Comparison of ENCODE assay signal across 8 mouse cellular contexts in the genomic region with DNA sequence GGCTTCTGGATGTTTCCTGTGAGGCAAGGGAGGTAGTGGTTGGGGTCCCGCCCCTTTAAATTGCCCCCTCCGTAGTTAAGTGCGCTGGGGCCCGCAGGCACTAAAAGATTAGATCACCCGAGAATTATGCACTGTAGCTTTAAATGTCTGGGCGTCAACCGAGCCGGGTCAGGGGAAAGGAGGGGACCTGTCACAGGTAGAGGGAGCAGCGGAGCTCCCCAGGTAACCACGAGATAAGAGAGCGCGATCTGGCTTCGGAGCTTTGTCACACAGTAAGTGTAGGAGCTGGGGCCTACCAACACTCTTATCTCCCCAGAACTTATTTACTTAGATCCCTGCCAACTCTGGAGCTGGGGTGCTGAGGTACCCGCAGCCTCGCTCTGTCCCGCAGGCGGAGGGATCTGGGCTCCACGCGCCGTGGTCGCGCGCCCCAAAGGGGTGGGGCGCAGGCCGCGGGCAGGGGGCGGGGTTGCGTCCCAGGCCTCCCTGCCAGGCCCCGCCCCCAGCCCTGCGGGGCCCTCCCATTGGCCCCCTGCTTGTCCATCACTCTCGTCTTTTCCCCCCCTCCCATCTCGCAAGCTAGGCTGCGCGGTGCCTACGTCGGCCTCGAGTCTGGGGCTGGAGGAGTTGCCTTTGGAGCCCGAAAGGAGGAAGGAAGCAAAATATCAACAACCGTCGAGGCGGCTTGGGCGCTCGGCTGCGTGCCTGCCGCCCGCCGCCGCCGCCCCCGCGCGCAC. TPM values are rescaled to one million over a fixed set of nuclear protein-coding genes. Genes with fewer than 3 reads are reported as not detected.
A peak's percentile ranks its signal among the peaks of the same experiment; 100 is the strongest.
DNase-seq lines count a peak whose midpoint lies in the region; ATAC-seq and TF ChIP-seq lines count a peak whose summit lies in the region.

A gene (plus strand): TSS at position 586 of the 737 bp plus-strand sequence.

- H3K36me3 ChIP-seq in C2C12 (ENCODE audit: control insufficient read depth, insufficient read depth) (peaks cover 5% of the 10 kb centered on the region), myocyte (ENCODE audit: control insufficient read depth, insufficient read depth) (no peaks in the 10 kb centered on the region)
- peaks cover 17% of the 10 kb centered on the region for H3K36me3 ChIP-seq in erythroblast, embryonic 14.5 days (ENCODE audit: control insufficient read depth)
- no peaks in the 10 kb centered on the region for H3K36me3 ChIP-seq in heart, embryonic 11.5 days (ENCODE audit: control insufficient read depth, insufficient read depth, low read length)
- H3K36me3 ChIP-seq in kidney, embryonic 16.5 days (ENCODE audit: insufficient read depth, low read length), result no peaks in the 10 kb centered on the region
- H3K36me3 ChIP-seq in liver, adult 2 months (ENCODE audit: control insufficient read depth, insufficient read depth, low read length), result no peaks in the 10 kb centered on the region
- H3K36me3 ChIP-seq in splenic B cell, adult 2 months (ENCODE audit: control insufficient read depth, insufficient read depth, low read length, poor library complexity, severe bottlenecking), result peaks cover 2% of the 10 kb centered on the region; the same call in 1 of the 2 replicates

- H3K27me3 ChIP-seq in C2C12 (ENCODE audit: control insufficient read depth, insufficient read depth, insufficient read length), result no peaks in the 10 kb centered on the region
- H3K27me3 ChIP-seq in erythroblast, embryonic 14.5 days (ENCODE audit: control insufficient read depth), result peaks cover 25% of the 10 kb centered on the region
- H3K27me3 ChIP-seq in heart, embryonic 11.5 days (ENCODE audit: control insufficient read depth, insufficient read depth, low read length), result no peaks in the 10 kb centered on the region
- no peaks in the 10 kb centered on the region for H3K27me3 ChIP-seq in kidney, embryonic 16.5 days (ENCODE audit: insufficient read depth, low read length)
- no peaks in the 10 kb centered on the region for H3K27me3 ChIP-seq in liver, adult 2 months (ENCODE audit: control insufficient read depth, insufficient read depth, low read length)
- H3K27me3 ChIP-seq in myocyte (ENCODE audit: control insufficient read depth, insufficient read depth, insufficient read length), result no peaks in the 10 kb centered on the region
- no peaks in the 10 kb centered on the region for H3K27me3 ChIP-seq in splenic B cell, adult 2 months (ENCODE audit: control insufficient read depth, insufficient read depth, low read length, poor library complexity, severe bottlenecking)

- H3K4me3 ChIP-seq in C2C12 (ENCODE audit: insufficient read depth, poor library complexity, severe bottlenecking), result peak within 1 kb of the TSS; percentile 90
- H3K4me3 ChIP-seq in erythroblast, embryonic 14.5 days (replicated peaks), result peak within 1 kb of the TSS; percentile 84
- H3K4me3 ChIP-seq in heart, embryonic 11.5 days (ENCODE audit: low read depth, low read length), result peak within 1 kb of the TSS; percentile 97
- peak within 1 kb of the TSS; percentile 86 for H3K4me3 ChIP-seq in kidney, embryonic 16.5 days (ENCODE audit: low read length)
- peak within 1 kb of the TSS; percentile 58 for H3K4me3 ChIP-seq in liver, adult 2 months (ENCODE audit: insufficient read depth, low read depth, low read length)
- H3K4me3 ChIP-seq in myocyte, result peak within 1 kb of the TSS; percentile 98

- no peak for TF ChIP-seq CTCF in C2C12 (IDR thresholded peaks at IDR 0.05; ENCODE audit: control insufficient read depth, insufficient read depth, insufficient read length)
- TF ChIP-seq CTCF in brain, embryonic 14.5 days (IDR thresholded peaks at IDR 0.05; ENCODE audit: borderline replicate concordance, extremely low read depth, insufficient read depth, insufficient read length), result peak; percentile 17; the same call in 1 of the 2 replicates
- TF ChIP-seq CTCF in liver, adult 2 months (IDR thresholded peaks at IDR 0.05; ENCODE audit: low read depth, low read length), result peak; percentile 45

- H3K9me3 ChIP-seq in erythroblast, embryonic 14.5 days (ENCODE audit: control insufficient read depth, low read length), result no peaks in the 10 kb centered on the region
- no peaks in the 10 kb centered on the region for H3K9me3 ChIP-seq in heart, embryonic 11.5 days (replicated peaks; ENCODE audit: control insufficient read depth, low read length)
- H3K9me3 ChIP-seq in kidney, embryonic 16.5 days (ENCODE audit: low read length), result no peaks in the 10 kb centered on the region

- TF ChIP-seq POLR2A in brain, embryonic 14.5 days (IDR thresholded peaks at IDR 0.05; ENCODE audit: borderline replicate concordance, extremely low read depth, insufficient read depth, insufficient read length, poor library complexity, severe bottlenecking), result peak; percentile 41; the same call in 1 of the 2 replicates
- TF ChIP-seq POLR2A in liver, adult 2 months (IDR thresholded peaks at IDR 0.05; ENCODE audit: extremely low read depth, insufficient read depth, low read length), result peak; percentile 89
- peak; percentile 81 for TF ChIP-seq POLR2A in myocyte (IDR thresholded peaks at IDR 0.05; ENCODE audit: insufficient read length, low read depth)

- H3K4me1 ChIP-seq in erythroblast, embryonic 14.5 days (ENCODE audit: control insufficient read depth), result peaks cover 94% of the 10 kb centered on the region
- peaks cover 63% of the 10 kb centered on the region for H3K4me1 ChIP-seq in heart, embryonic 11.5 days (ENCODE audit: control insufficient read depth, insufficient read depth, low read length)
- H3K4me1 ChIP-seq in kidney, embryonic 16.5 days (ENCODE audit: insufficient read depth, low read length), result peaks cover 68% of the 10 kb centered on the region
- peaks cover 43% of the 10 kb centered on the region for H3K4me1 ChIP-seq in liver, adult 2 months (ENCODE audit: control insufficient read depth, insufficient read depth, low read length)

- peaks cover 38% of the 10 kb centered on the region for H3K79me3 ChIP-seq in C2C12 (ENCODE audit: low read depth)

- H3K4me2 ChIP-seq in heart, embryonic 11.5 days, result peak within 1 kb of the TSS; percentile 97
- H3K4me2 ChIP-seq in kidney, embryonic 16.5 days (replicated peaks; ENCODE audit: low read depth, low read length), result peak within 1 kb of the TSS; percentile 76
- H3K4me2 ChIP-seq in myocyte (ENCODE audit: low read depth), result peak within 1 kb of the TSS; percentile 100

- DNase-seq in brain, embryonic 14.5 days (ENCODE audit: low read depth), result peak; percentile 99
- DNase-seq in liver, adult 2 months (ENCODE audit: extremely low read depth, low read depth, low spot score), result peak; percentile 94
- peak; percentile 99 for DNase-seq in splenic B cell, adult 2 months (ENCODE audit: low read depth, low spot score)

- WGBS in heart, embryonic 11.5 days (ENCODE audit: insufficient replicate concordance), result under 1% methylated on average over 51 of the region's 52 CpGs
- WGBS in kidney, embryonic 16.5 days, result under 1% methylated on average over 51 of the region's 52 CpGs
- 1% methylated on average over 51 of the region's 52 CpGs for WGBS in liver, adult 2 months

- peak within 1 kb of the TSS; percentile 100 for H3K27ac ChIP-seq in heart, embryonic 11.5 days (ENCODE audit: low read depth, low read length)
- peak within 1 kb of the TSS; percentile 97 for H3K27ac ChIP-seq in kidney, embryonic 16.5 days (ENCODE audit: low read length)
- peak within 1 kb of the TSS; percentile 94 for H3K27ac ChIP-seq in liver, adult 2 months (replicated peaks; ENCODE audit: insufficient read depth, low read depth, low read length)

- ATAC-seq in heart, embryonic 11.5 days (replicated peaks; ENCODE audit: insufficient number of reproducible peaks, low FRiP score, low TSS enrichment), result peak; percentile 88
- ATAC-seq in kidney, embryonic 16.5 days (ENCODE audit: low FRiP score, low TSS enrichment), result peak; percentile 86

- H3K79me2 ChIP-seq in C2C12 (ENCODE audit: control insufficient read depth, insufficient read depth) (peaks cover 46% of the 10 kb centered on the region), myocyte (ENCODE audit: control insufficient read depth, insufficient read depth) (peaks cover 42% of the 10 kb centered on the region)
- peaks cover 44% of the 10 kb centered on the region for H3K79me2 ChIP-seq in liver, adult 2 months (ENCODE audit: control insufficient read depth, insufficient read depth, low read length)

- H3ac ChIP-seq in C2C12 (ENCODE audit: control insufficient read depth, insufficient read length, low read depth), result peak within 1 kb of the TSS; percentile 65
- H3ac ChIP-seq in myocyte (ENCODE audit: control insufficient read depth, insufficient read length), result peak within 1 kb of the TSS; percentile 88

- peak within 1 kb of the TSS; percentile 91 for H3K9ac ChIP-seq in heart, embryonic 11.5 days (ENCODE audit: low read depth, low read length)
- peak within 1 kb of the TSS; percentile 77 for H3K9ac ChIP-seq in kidney, embryonic 16.5 days (replicated peaks; ENCODE audit: low read length)
- H3K9ac ChIP-seq in liver, adult 2 months (ENCODE audit: low read depth, low read length), result peak within 1 kb of the TSS; percentile 98

TF ChIP-seq in C2C12, 6 proteins besides CTCF, POLR2A, EP300 and RAD21:
- TF ChIP-seq CEBPB (IDR thresholded peaks at IDR 0.05; ENCODE audit: low read depth) (no peak), FOSL1 (IDR thresholded peaks at IDR 0.05; ENCODE audit: insufficient read depth, low read length, poor library complexity, severe bottlenecking) (no peak), MAX (IDR thresholded peaks at IDR 0.05) (peak; percentile 88)
TF ChIP-seq in C2C12: peak in this region for 1.

TF ChIP-seq in myocyte, 11 proteins besides CTCF, POLR2A, EP300 and RAD21:
- no peak for TF ChIP-seq TCF12 (IDR thresholded peaks at IDR 0.05; ENCODE audit: insufficient read depth, poor library complexity, severe bottlenecking)
- peak in 2 of 3 experiments; percentile 3 to 49 for TF ChIP-seq MYOG (IDR thresholded peaks at IDR 0.05; ENCODE audit: control insufficient read depth in 1 of 3, insufficient read depth in 1 of 3, insufficient read length in 2 of 3, low read depth in 2 of 3)
- TF ChIP-seq MYOD1 (IDR thresholded peaks at IDR 0.05; ENCODE audit: control insufficient read depth in 1 of 3, insufficient read length in 2 of 3, low read depth in 2 of 3), result peak in 1 of 3 experiments; percentile 55
- TF ChIP-seq POLR2AphosphoS2 (IDR thresholded peaks at IDR 0.05; ENCODE audit: insufficient read length, low read depth), result peak; percentile 76

RNA-seq across cellular contexts. Expression of the gene that starts here (rescaled TPM):
- polyA plus RNA-seq in C2C12 (2012; fragmentation: generic; extraction: Trizol) (35.3 TPM), myocyte (2012; fragmentation: generic; extraction: Trizol) (121 TPM)
- 46.2 and 54.8 TPM in 2 replicates for polyA plus RNA-seq in brain, embryonic 14.5 days (2012; rRNA removed)
- 2.6 and 3.4 TPM in 2 replicates for polyA plus RNA-seq in erythroblast, embryonic 14.5 days (2012)
- 39.8 and 45.1 TPM in 2 replicates for polyA plus RNA-seq in heart, embryonic 11.5 days (2014; fragmentation: Nextera tagmentation; extraction: Ambion mirVana)
- 16.9 and 20.2 TPM in 2 replicates for polyA plus RNA-seq in kidney, embryonic 16.5 days (2015; fragmentation: Nextera tagmentation; extraction: Ambion mirVana)
- total RNA-seq in liver, adult 2 months (2014; rRNA removed), result 3.7 and 6.2 TPM in 2 replicates
- 17.7 and 22.2 TPM in 2 replicates for polyA plus RNA-seq in liver, adult 2 months (2012; rRNA removed)

Comparison
In these comparisons a context has a peak if more than half of its experiments do, and no peak if none do; other contexts are left out.
1. Peak in every context shown above with its lines: DNase-seq, ATAC-seq, H3K4me3 ChIP-seq and H3K27ac ChIP-seq.